Mouse (Mus musculus): ENCODE data around the gene Rpl22.

- TF ChIP-seq MAFK (IDR thresholded peaks at IDR 0.05; ENCODE audit: insufficient read depth, low read depth, low read length) (no peak), CHD2 (IDR thresholded peaks at IDR 0.05; ENCODE audit: low read depth, low read length) (no peak), ZC3H11A (IDR thresholded peaks at IDR 0.05; ENCODE audit: borderline replicate concordance, low read depth, low read length) (no peak), HCFC1 (IDR thresholded peaks at IDR 0.05; ENCODE audit: borderline replicate concordance, insufficient read depth, low read length) (no peak), ZNF384 (IDR thresholded peaks at IDR 0.05; ENCODE audit: low read depth, low read length) (no peak)
Measured at GRCm38 (mm10) chr4:152278986-152279385, 46.6 kb upstream of the Rpl22 start.
